Mouse (Mus musculus): ENCODE results near the gene Snai3. TPM values are rescaled to one million over a fixed set of nuclear protein-coding genes. Genes with fewer than 3 reads are reported as not detected.

Snai3 gene
- total and polyA plus RNA-seq, 3 experiments: 0.06 TPM; not detected in 2

DNA sequence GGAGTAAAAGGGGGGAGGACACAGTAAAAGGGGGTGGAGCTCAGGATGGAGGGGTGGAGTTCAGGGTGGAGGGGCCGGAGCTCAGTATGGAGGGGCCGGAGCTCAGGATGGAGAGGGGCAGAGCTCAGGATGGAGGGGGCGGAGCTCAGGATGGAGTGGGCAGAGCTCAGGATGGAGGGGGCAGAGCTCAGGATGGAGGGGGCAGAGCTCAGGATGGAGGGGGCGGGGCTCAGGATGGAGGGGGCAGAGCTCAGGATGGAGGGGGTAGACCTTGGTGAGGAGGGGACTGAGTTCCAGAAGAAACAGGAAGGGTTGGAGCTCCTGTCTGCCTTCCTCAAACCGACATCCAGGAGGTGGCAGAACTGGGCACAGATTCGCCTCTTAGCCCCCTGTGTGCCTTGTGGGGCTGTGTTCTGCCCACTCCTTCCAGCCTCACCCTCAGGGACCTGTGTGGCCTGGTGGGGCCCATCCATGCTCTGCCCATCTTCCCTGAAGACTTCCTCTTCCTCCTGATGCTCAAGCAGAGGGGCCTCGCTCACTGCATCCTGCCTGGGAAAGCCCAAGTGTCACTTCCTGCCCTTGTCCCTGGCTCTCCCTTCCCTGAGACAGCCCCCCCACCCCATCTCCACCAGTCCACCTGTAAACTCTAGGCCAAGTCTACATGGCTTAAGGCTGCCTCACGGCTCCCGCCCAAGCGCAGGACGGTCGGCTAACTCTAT, 36.6 kb upstream of the Snai3 start:
- H3K9ac ChIP-seq (ENCODE audit: control insufficient read depth, low read depth, low read length, poor library complexity, severe bottlenecking): no peak overlapping the region
- H3K9me3 ChIP-seq (replicated peaks; ENCODE audit: insufficient read depth, low read length): no peaks in the 10 kb centered on the region
- H3K4me3 ChIP-seq (ENCODE audit: control insufficient read depth in 1 of 2, insufficient read depth in 1 of 2, low read depth in 2 of 2, low read length in 2 of 2): no peak overlapping the region
- no peaks in the 10 kb centered on the region for H3K27me3 ChIP-seq (ENCODE audit: control insufficient read depth in 1 of 2, insufficient read depth in 2 of 2, low read length in 2 of 2)
- H3K36me3 ChIP-seq (ENCODE audit: control insufficient read depth in 1 of 2, insufficient read depth in 2 of 2, low read length in 2 of 2): peaks cover 0 to 7% of the 10 kb centered on the region in 2 experiments; a peak in 2 of 4 replicates
- H3K79me2 ChIP-seq (ENCODE audit: control insufficient read depth, insufficient read depth, low read length, poor library complexity): no peaks in the 10 kb centered on the region
- no peaks in the 10 kb centered on the region for H3K4me1 ChIP-seq (ENCODE audit: control insufficient read depth in 1 of 2, insufficient read depth in 2 of 2, low read length in 2 of 2)
- no peak overlapping the region for H3K27ac ChIP-seq (ENCODE audit: control insufficient read depth, low read depth, low read length)
- TF ChIP-seq USF1 (IDR thresholded peaks at IDR 0.05; ENCODE audit: low read depth, low read length) (no peak), MYB (IDR thresholded peaks at IDR 0.05; ENCODE audit: low read depth, low read length) (no peak), MXI1 (IDR thresholded peaks at IDR 0.05; ENCODE audit: low read depth, low read length) (no peak), POLR2AphosphoS2 (IDR thresholded peaks at IDR 0.05; ENCODE audit: low read length) (no peak), RCOR1 (IDR thresholded peaks at IDR 0.05; ENCODE audit: low read depth, low read length) (no peak), MAX (IDR thresholded peaks at IDR 0.05; ENCODE audit: low read length) (no peak), KAT2A (conservative IDR thresholded peaks at IDR 0.05; ENCODE audit: low read depth, low read length) (no peak), NELFE (IDR thresholded peaks at IDR 0.05; ENCODE audit: low read depth, low read length) (no peak), TBP (IDR thresholded peaks at IDR 0.05; ENCODE audit: low read depth, low read length) (no peak), POLR2A (IDR thresholded peaks at IDR 0.05; ENCODE audit: control insufficient read depth in 1 of 2, insufficient read depth in 1 of 2, low read depth in 1 of 2, low read length in 2 of 2, poor library complexity in 1 of 2) (no peak), E2F4 (IDR thresholded peaks at IDR 0.05; ENCODE audit: borderline replicate concordance, low read depth, low read length) (no peak), SMC3 (IDR thresholded peaks at IDR 0.05; ENCODE audit: low read depth, low read length) (no peak), ZMIZ1 (IDR thresholded peaks at IDR 0.05; ENCODE audit: low read depth, low read length) (no peak), SIN3A (IDR thresholded peaks at IDR 0.05; ENCODE audit: low read length) (no peak), MEF2A (IDR thresholded peaks at IDR 0.05; ENCODE audit: extremely low read depth, insufficient replicate concordance, low read depth, low read length, poor library complexity, severe bottlenecking) (no peak), CHD1 (IDR thresholded peaks at IDR 0.05; ENCODE audit: low read depth, low read length) (no peak), USF2 (IDR thresholded peaks at IDR 0.05; ENCODE audit: borderline replicate concordance in 1 of 2, insufficient read depth in 1 of 2, low read depth in 1 of 2, low read length in 2 of 2) (no peak), TCF12 (IDR thresholded peaks at IDR 0.05; ENCODE audit: low read depth, low read length) (no peak), UBTF (IDR thresholded peaks at IDR 0.05; ENCODE audit: borderline replicate concordance, insufficient read depth, low read depth, low read length) (no peak), CHD2 (IDR thresholded peaks at IDR 0.05; ENCODE audit: low read length) (no peak)
- DNase-seq (ENCODE audit: low read depth, low spot score): no peak

DNA sequence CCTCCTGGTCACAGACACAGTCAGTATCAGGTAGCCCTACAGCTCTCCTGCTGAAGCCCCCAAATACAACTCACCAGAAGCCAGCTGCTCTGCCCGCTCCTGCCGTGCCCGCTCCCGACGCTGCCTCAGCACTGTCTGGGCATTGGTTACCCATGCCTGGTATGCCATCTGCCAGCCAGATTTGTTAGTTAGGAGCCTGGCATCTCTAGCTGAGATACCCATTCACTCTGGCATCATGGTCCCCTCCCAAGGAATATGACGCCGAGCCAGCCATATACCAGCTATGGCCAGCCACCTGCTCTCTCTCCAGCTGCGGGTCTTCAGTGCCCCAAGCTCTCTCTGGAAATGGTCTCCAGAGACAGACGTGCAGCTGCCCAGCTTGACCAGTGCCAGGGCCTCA, 27.9 kb upstream of the Snai3 start:
- Histone ChIP-seq H3K9ac (ENCODE audit: control insufficient read depth, low read depth, low read length, poor library complexity, severe bottlenecking) (no peak overlapping the region), H3K27me3 (ENCODE audit: control insufficient read depth in 1 of 2, insufficient read depth in 2 of 2, low read length in 2 of 2) (no peaks in the 10 kb centered on the region), H3K9me3 (replicated peaks; ENCODE audit: insufficient read depth, low read length) (no peaks in the 10 kb centered on the region), H3K79me2 (ENCODE audit: control insufficient read depth, insufficient read depth, low read length, poor library complexity) (no peaks in the 10 kb centered on the region), H3K36me3 (ENCODE audit: control insufficient read depth in 1 of 2, insufficient read depth in 2 of 2, low read length in 2 of 2) (peaks cover 0 to 2% of the 10 kb centered on the region in 2 experiments; a peak in 1 of 4 replicates), H3K27ac (ENCODE audit: control insufficient read depth, low read depth, low read length) (no peak overlapping the region), H3K4me1 (ENCODE audit: control insufficient read depth in 1 of 2, insufficient read depth in 2 of 2, low read length in 2 of 2) (no peaks in the 10 kb centered on the region), H3K4me3 (ENCODE audit: control insufficient read depth in 1 of 2, insufficient read depth in 1 of 2, low read depth in 2 of 2, low read length in 2 of 2) (no peak overlapping the region)
- DNase-seq (ENCODE audit: low read depth, low spot score): no peak
- TF ChIP-seq NRF1 (IDR thresholded peaks at IDR 0.05; ENCODE audit: insufficient read depth, low read depth, low read length, poor library complexity, severe bottlenecking): no peak
- TF ChIP-seq TBP (IDR thresholded peaks at IDR 0.05; ENCODE audit: low read depth, low read length): no peak
- TF ChIP-seq ELF1 (IDR thresholded peaks at IDR 0.05; ENCODE audit: low read depth, low read length): no peak
- no peak for TF ChIP-seq USF1 (IDR thresholded peaks at IDR 0.05; ENCODE audit: low read depth, low read length)
- TF ChIP-seq MAFK (IDR thresholded peaks at IDR 0.05; ENCODE audit: borderline replicate concordance, low read depth, low read length): no peak
- no peak for TF ChIP-seq RCOR1 (IDR thresholded peaks at IDR 0.05; ENCODE audit: low read depth, low read length)
- no peak for TF ChIP-seq USF2 (IDR thresholded peaks at IDR 0.05; ENCODE audit: borderline replicate concordance in 1 of 2, insufficient read depth in 1 of 2, low read depth in 1 of 2, low read length in 2 of 2)
- TF ChIP-seq SMC3 (IDR thresholded peaks at IDR 0.05; ENCODE audit: low read depth, low read length): no peak
- TF ChIP-seq NELFE (IDR thresholded peaks at IDR 0.05; ENCODE audit: low read depth, low read length): no peak
- TF ChIP-seq MAZ (IDR thresholded peaks at IDR 0.05; ENCODE audit: low read depth, low read length): no peak

Data from MEL (cell line).